Mouse (Mus musculus) liver, embryonic 16.5 days (tissue): ENCODE measurements around the gene Galns. TPM values are rescaled to one million over a fixed set of nuclear protein-coding genes. Genes with fewer than 3 reads are reported as not detected.

Experiments
- microRNA-seq: library from miRNA; unstranded; fragments of <30 nt; microRNA quantifications from one replicate; pipeline ENCODE4, GENCODE M21; 2016
- polyA plus RNA-seq: library from polyadenylated mRNA; unstranded; fragments of >200 nt; fragmentation: Nextera tagmentation; extraction: Ambion mirVana; gene quantifications from 2 replicates; pipeline ENCODE4 v1.2.1, GENCODE M21; 2015

The Galns gene
- polyA plus RNA-seq, 1 experiment from 2014 or later: 8.6 TPM

Small RNA genes within 50 kb of the gene (microRNA-seq; reads per million reads assigned to microRNA genes)
- gene Mir6396: not detected

Other genes with a start within 250 kb of the Galns start
- 17.8 and 19.0 TPM in 2 replicates for gene Zc3h18, start 234.9 kb downstream of the Galns start, polyA plus RNA-seq
- not detected in 2 replicates for gene Il17c, start 189.4 kb downstream of the Galns start, polyA plus RNA-seq
- gene Cyba, start 178.5 kb downstream of the Galns start, polyA plus RNA-seq: 191 TPM in 2 replicates
- gene Mvd, start 168.0 kb downstream of the Galns start, polyA plus RNA-seq: 21.8 and 23.2 TPM in 2 replicates
- 0.14 and 0.40 TPM in 2 replicates for gene Snai3, start 150.7 kb downstream of the Galns start, polyA plus RNA-seq
- gene Rnf166, start 135.4 kb downstream of the Galns start, polyA plus RNA-seq: 12.7 and 14.0 TPM in 2 replicates
- 9.6 and 12.7 TPM in 2 replicates for gene Ctu2, start 135.3 kb downstream of the Galns start, polyA plus RNA-seq
- gene Piezo1, start 60.1 kb downstream of the Galns start, polyA plus RNA-seq: 11.3 and 15.5 TPM in 2 replicates
- 34.7 and 41.1 TPM in 2 replicates for gene Cdt1, start 43.4 kb downstream of the Galns start, polyA plus RNA-seq
- gene Aprt, start 34.6 kb downstream of the Galns start, polyA plus RNA-seq: 196 and 204 TPM in 2 replicates
- 21.5 and 22.8 TPM in 2 replicates for gene Trappc2l, start 177 bp upstream of the Galns start, polyA plus RNA-seq
- gene Pabpn1l, start 11.3 kb upstream of the Galns start, polyA plus RNA-seq: not detected in 2 replicates
- gene Cbfa2t3, start 87.6 kb upstream of the Galns start, polyA plus RNA-seq: 3.1 and 3.3 TPM in 2 replicates
- 9.1 and 10.3 TPM in 2 replicates for gene Acsf3, start 164.0 kb upstream of the Galns start, polyA plus RNA-seq
- gene Cdh15, start 236.5 kb upstream of the Galns start, polyA plus RNA-seq: 0.21 and 0.38 TPM in 2 replicates